Comparison of ENCODE assay signal across 20 mouse cellular contexts in the genomic region with DNA sequence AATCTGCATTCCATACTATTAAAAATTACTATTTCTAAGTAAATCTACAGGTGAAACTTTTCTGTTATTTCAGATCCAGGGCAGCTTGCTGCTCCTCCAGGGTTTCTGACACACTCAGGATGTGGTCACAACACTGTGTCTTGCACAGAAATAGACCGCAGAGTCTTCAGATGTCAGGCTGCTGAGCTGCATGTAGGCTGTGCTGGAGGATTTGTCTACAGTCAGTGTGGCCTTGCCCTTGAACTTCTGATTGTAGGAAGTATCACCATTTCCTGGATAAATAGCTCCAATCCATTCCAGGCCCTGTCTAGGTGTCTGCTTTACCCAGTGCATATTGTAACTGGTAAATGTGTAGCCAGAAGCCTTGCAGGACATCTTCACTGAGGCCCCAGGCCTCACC.
A peak's percentile ranks its signal among the peaks of the same experiment; 100 is the strongest.
DNase-seq lines count a peak whose midpoint lies in the region.
"Had no signal": no experiment of that assay in that cellular context is flagged by ENCODE, and none has a peak within 500 bp of the region (broad histone marks: within the 10 kb centered on the region; RNA-seq: fewer than 3 reads in every experiment).

No protein-coding gene starts in this region.

- DNase-seq in adrenal gland, adult (ENCODE audit: inconsistent age in 2 of 2, low spot score in 1 of 2), result peak; percentile 8 to 56
- DNase-seq in adrenal gland, postnatal 14 days, result no peak
- DNase-seq in CD8-positive naive resting alpha-beta T cell, adult 2 months (ENCODE audit: low read depth in 2 of 2, low spot score in 2 of 2), result peak; percentile 43 to 57
- DNase-seq in natural killer cell, adult 2 months (ENCODE audit: low spot score in 2 of 2), result peak; percentile 41 to 59
- peak; percentile 64 to 76 for DNase-seq in thymus, postnatal 36 days
- DNase-seq in testis, postnatal 14 days (ENCODE audit: low spot score), result no peak
- DNase-seq in urinary bladder, postnatal 36 days (ENCODE audit: low spot score in 2 of 2), result no peak
- no peak for DNase-seq in embryo, embryonic 10 days (ENCODE audit: low spot score)
- DNase-seq: cerebellum, adult 2 months; cerebellum, postnatal 36 days; gastrocnemius, postnatal 10 days; heart, adult 18-20 months; heart, postnatal 4 days; kidney, adult 11 months; layer of hippocampus, postnatal 36 days; left cerebral cortex, postnatal 4 days; liver; lung, postnatal 10 days; midbrain, embryonic 14.5 days; right cerebral cortex, postnatal 14 days had no signal

Comparison
In these comparisons a context has a peak if more than half of its experiments do, and no peak if none do; other contexts are left out.
1. DNase-seq: peak in adrenal gland, adult (2 of 2), CD8-positive naive resting alpha-beta T cell, adult 2 months (2 of 2), natural killer cell, adult 2 months (2 of 2) and thymus, postnatal 36 days (2 of 2); none in adrenal gland, postnatal 14 days (single experiment), testis, postnatal 14 days (single experiment), urinary bladder, postnatal 36 days (0 of 2) and embryo, embryonic 10 days (single experiment).